Mouse (Mus musculus) CD4-positive naive resting alpha-beta T cell, adult 57 days (primary cell): ENCODE measurements around the gene Dcx. TPM values are rescaled to one million over a fixed set of nuclear protein-coding genes. Genes with fewer than 3 reads are reported as not detected.

Experiments
- total RNA-seq: library from RNA; stranded (reverse); gene quantifications from one replicate; pipeline ENCODE4 v1.2.4, GENCODE M21; 2023

The Dcx gene
- total RNA-seq = not detected

GRCm38 (mm10) chrX:143932958-143933357, at the start of gene Dcx:
TSS of gene Dcx (minus strand) at chrX:143933311.

GRCm38 (mm10) chrX:143827212-143827611, 105.9 kb downstream of the Dcx start, which contains the start of gene Capn6:
TSS of gene Capn6 (minus strand) at chrX:143827414.

Other genes starting within 250 kb of the Dcx start
- 0.21 TPM for gene Capn6, start 105.9 kb downstream of the Dcx start, total RNA-seq
- gene A730046J19Rik, start 220.4 kb upstream of the Dcx start, total RNA-seq = not detected